Mouse (Mus musculus): ENCODE data around the gene Mbtps2. TPM values are rescaled to one million over a fixed set of nuclear protein-coding genes. Genes with fewer than 3 reads are reported as not detected.

The Mbtps2 gene
- polyA plus RNA-seq, 1 experiment from 2014 or later: 27.9 TPM

DNA sequence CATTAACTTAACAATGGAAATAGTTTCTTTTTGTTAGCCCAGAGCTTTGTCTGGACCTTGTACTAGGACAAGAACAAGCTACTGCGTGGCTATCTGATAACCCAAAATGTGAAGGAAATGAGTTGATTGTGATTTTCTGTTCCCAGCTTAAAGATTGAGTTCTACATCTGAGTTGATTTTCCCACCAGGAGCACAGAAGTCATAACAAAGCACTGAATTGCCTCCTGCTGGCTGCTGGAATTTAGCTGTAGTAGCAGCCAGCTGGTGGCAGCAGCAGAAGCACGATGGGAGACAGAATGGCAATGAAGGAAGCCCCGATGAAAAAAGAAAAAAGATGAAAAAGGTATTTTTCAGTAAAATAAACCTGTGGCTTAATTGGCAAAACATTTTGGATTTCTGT, 2.9 kb upstream of the Mbtps2 start:
- Histone ChIP-seq H3K4me3 (ENCODE audit: low read depth, low read length) (no peak overlapping the region), H3K4me2 (ENCODE audit: low read length) (no peak overlapping the region), H3K27me3 (replicated peaks; ENCODE audit: control insufficient read depth, insufficient read depth, low read length) (no peaks in the 10 kb centered on the region), H3K9ac (ENCODE audit: low read length) (no peak overlapping the region), H3K9me3 (replicated peaks; ENCODE audit: control insufficient read depth, low read length) (no peaks in the 10 kb centered on the region), H3K36me3 (ENCODE audit: control insufficient read depth, insufficient read depth, low read length) (no peaks in the 10 kb centered on the region), H3K27ac (ENCODE audit: low read depth, low read length) (no peak overlapping the region), H3K4me1 (ENCODE audit: control insufficient read depth, insufficient read depth, low read length) (no peaks in the 10 kb centered on the region)
- peak; percentile 80 for DNase-seq (ENCODE audit: low spot score)
- ATAC-seq: no peak
- 22% methylated on average over 3 of the region's 3 CpGs for WGBS

DNA sequence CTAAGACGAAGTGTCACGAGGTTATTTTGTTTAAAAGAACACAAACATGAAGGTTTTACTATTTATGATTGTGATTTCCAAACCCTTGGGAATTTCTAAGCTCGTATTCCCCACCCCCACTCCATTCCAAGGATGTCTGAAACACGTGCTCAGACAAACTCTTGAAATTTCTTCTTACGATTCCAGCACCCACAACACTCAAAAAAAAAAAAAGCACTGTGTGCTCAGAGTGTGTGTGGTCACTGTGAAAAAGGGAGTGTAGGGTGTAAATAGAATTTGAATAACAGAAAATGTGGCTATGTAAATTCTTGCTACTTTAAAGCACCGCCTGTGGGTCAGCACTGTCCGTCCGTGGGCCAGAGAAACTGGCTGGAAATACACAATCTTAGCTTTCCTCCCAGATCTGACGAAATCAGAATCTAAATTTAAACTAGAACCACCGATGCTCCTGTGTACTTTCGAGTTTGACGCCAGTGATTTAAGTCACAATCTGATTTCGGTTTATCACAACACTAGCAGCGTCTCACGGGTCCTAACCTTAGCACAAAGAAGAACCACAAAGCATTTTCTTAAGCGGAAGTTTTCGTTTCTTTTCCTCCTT, 830 bp downstream of the Mbtps2 start:
- peak overlapping the region; percentile 91 for H3K27ac ChIP-seq (ENCODE audit: low read depth, low read length)
- H3K36me3 ChIP-seq (ENCODE audit: control insufficient read depth, insufficient read depth, low read length): no peaks in the 10 kb centered on the region
- peak; percentile 35 for ATAC-seq
- peak overlapping the region; percentile 53 for H3K4me3 ChIP-seq (ENCODE audit: low read depth, low read length)
- 22% methylated on average over 17 of the region's 17 CpGs for WGBS
- no peaks in the 10 kb centered on the region for H3K9me3 ChIP-seq (replicated peaks; ENCODE audit: control insufficient read depth, low read length)
- H3K4me2 ChIP-seq (ENCODE audit: low read length): peak overlapping the region; percentile 55
- no peaks in the 10 kb centered on the region for H3K4me1 ChIP-seq (ENCODE audit: control insufficient read depth, insufficient read depth, low read length)
- H3K9ac ChIP-seq (ENCODE audit: low read length): peak overlapping the region; percentile 85
- DNase-seq (ENCODE audit: low spot score): peak; percentile 29
- H3K27me3 ChIP-seq (replicated peaks; ENCODE audit: control insufficient read depth, insufficient read depth, low read length): no peaks in the 10 kb centered on the region

GRCm38 (mm10) chrX:157596802-157597201, 1.7 kb downstream of the Mbtps2 start:
- Histone ChIP-seq H3K27ac (ENCODE audit: low read depth, low read length) (no peak overlapping the region), H3K27me3 (replicated peaks; ENCODE audit: control insufficient read depth, insufficient read depth, low read length) (no peaks in the 10 kb centered on the region), H3K4me2 (ENCODE audit: low read length) (peak overlapping the region; percentile 55), H3K9ac (ENCODE audit: low read length) (no peak overlapping the region), H3K4me3 (ENCODE audit: low read depth, low read length) (peak overlapping the region; percentile 53; the same call in 1 of the 2 replicates), H3K36me3 (ENCODE audit: control insufficient read depth, insufficient read depth, low read length) (no peaks in the 10 kb centered on the region), H3K9me3 (replicated peaks; ENCODE audit: control insufficient read depth, low read length) (no peaks in the 10 kb centered on the region), H3K4me1 (ENCODE audit: control insufficient read depth, insufficient read depth, low read length) (no peaks in the 10 kb centered on the region)
- DNase-seq (ENCODE audit: low spot score) (no peak), ATAC-seq (no peak)
- WGBS: 89% methylated on average over 5 of the region's 5 CpGs

- no peaks in the 10 kb centered on the region for H3K9me3 ChIP-seq (replicated peaks; ENCODE audit: control insufficient read depth, low read length)
- no peaks in the 10 kb centered on the region for H3K27me3 ChIP-seq (replicated peaks; ENCODE audit: control insufficient read depth, insufficient read depth, low read length)
- WGBS: 89% methylated on average over 6 of the region's 6 CpGs
- no peaks in the 10 kb centered on the region for H3K36me3 ChIP-seq (ENCODE audit: control insufficient read depth, insufficient read depth, low read length)
- H3K27ac ChIP-seq (ENCODE audit: low read depth, low read length): no peak overlapping the region
- DNase-seq (ENCODE audit: low spot score) (no peak), ATAC-seq (no peak)
- H3K9ac ChIP-seq (ENCODE audit: low read length): no peak overlapping the region
- no peak overlapping the region for H3K4me3 ChIP-seq (ENCODE audit: low read depth, low read length)
- no peaks in the 10 kb centered on the region for H3K4me1 ChIP-seq (ENCODE audit: control insufficient read depth, insufficient read depth, low read length)
- no peak overlapping the region for H3K4me2 ChIP-seq (ENCODE audit: low read length)
These were observed 2.6 kb downstream of the Mbtps2 start for GRCm38 (mm10) chrX:157595927-157596326.

DNA sequence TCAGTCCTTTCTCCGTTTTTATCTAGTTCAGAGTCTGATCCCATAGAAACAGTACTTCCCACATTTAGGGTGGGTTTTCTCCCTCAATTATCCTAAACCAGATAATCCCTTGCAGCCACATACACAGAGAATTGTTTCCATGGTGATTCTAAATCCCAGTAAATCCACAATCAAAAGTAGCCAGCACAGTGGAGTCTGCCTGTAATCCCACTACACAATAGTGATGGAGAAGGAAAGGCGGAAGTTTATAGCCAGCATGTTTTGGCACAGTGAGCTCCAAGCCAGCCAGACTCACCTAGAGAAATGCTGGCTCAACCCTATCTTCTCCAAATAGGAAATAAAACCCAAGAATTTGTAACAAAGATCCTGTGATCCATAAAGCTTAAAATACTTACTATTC, 3.9 kb downstream of the Mbtps2 start:
- Histone ChIP-seq H3K36me3 (ENCODE audit: control insufficient read depth, insufficient read depth, low read length) (no peaks in the 10 kb centered on the region), H3K4me1 (ENCODE audit: control insufficient read depth, insufficient read depth, low read length) (no peaks in the 10 kb centered on the region), H3K9ac (ENCODE audit: low read length) (no peak overlapping the region), H3K4me2 (ENCODE audit: low read length) (no peak overlapping the region), H3K27me3 (replicated peaks; ENCODE audit: control insufficient read depth, insufficient read depth, low read length) (no peaks in the 10 kb centered on the region), H3K4me3 (ENCODE audit: low read depth, low read length) (no peak overlapping the region), H3K27ac (ENCODE audit: low read depth, low read length) (no peak overlapping the region), H3K9me3 (replicated peaks; ENCODE audit: control insufficient read depth, low read length) (no peaks in the 10 kb centered on the region)
- 45% methylated on average over 2 of the region's 2 CpGs for WGBS
- no peak for DNase-seq (ENCODE audit: low spot score)
- no peak for ATAC-seq

DNA sequence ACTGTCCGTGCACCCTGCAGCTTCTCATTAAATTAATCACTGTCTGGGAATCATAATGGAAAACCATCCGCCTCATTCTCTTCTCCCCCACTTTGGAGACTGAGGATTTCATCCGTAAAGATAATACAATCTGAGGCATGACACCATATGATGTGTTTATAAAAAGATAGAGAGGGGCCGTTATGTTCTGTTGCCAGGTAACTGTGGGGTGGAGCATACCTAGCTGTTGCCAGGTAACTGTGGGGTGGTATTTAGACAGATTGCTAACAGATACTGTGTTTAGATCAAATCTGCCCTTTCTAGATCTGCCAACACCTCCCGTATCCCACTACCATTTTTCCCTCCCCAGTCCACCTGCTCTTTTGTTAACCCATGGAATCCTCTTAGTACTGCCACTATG, 11.5 kb downstream of the Mbtps2 start:
- DNase-seq (ENCODE audit: low spot score): peak; percentile 13
- Histone ChIP-seq H3K36me3 (ENCODE audit: control insufficient read depth, insufficient read depth, low read length) (no peaks in the 10 kb centered on the region), H3K9me3 (replicated peaks; ENCODE audit: control insufficient read depth, low read length) (no peaks in the 10 kb centered on the region), H3K4me2 (ENCODE audit: low read length) (no peak overlapping the region), H3K4me3 (ENCODE audit: low read depth, low read length) (no peak overlapping the region), H3K9ac (ENCODE audit: low read length) (no peak overlapping the region), H3K27me3 (replicated peaks; ENCODE audit: control insufficient read depth, insufficient read depth, low read length) (no peaks in the 10 kb centered on the region), H3K27ac (ENCODE audit: low read depth, low read length) (peak overlapping the region; percentile 33; the same call in 1 of the 2 replicates), H3K4me1 (ENCODE audit: control insufficient read depth, insufficient read depth, low read length) (no peaks in the 10 kb centered on the region)
- WGBS: 61% methylated on average over 5 of the region's 5 CpGs
- ATAC-seq: peak; percentile 71

- H3K4me3 ChIP-seq (ENCODE audit: low read depth, low read length): no peak overlapping the region
- H3K4me1 ChIP-seq (ENCODE audit: control insufficient read depth, insufficient read depth, low read length): no peaks in the 10 kb centered on the region
- H3K27ac ChIP-seq (ENCODE audit: low read depth, low read length): peak overlapping the region; percentile 33
- ATAC-seq (peak; percentile 78), DNase-seq (ENCODE audit: low spot score) (peak; percentile 39)
- no peak overlapping the region for H3K4me2 ChIP-seq (ENCODE audit: low read length)
- H3K36me3 ChIP-seq (ENCODE audit: control insufficient read depth, insufficient read depth, low read length): no peaks in the 10 kb centered on the region
- no peaks in the 10 kb centered on the region for H3K9me3 ChIP-seq (replicated peaks; ENCODE audit: control insufficient read depth, low read length)
- H3K27me3 ChIP-seq (replicated peaks; ENCODE audit: control insufficient read depth, insufficient read depth, low read length): no peaks in the 10 kb centered on the region
- no peak overlapping the region for H3K9ac ChIP-seq (ENCODE audit: low read length)
These were observed 12.1 kb downstream of the Mbtps2 start for GRCm38 (mm10) chrX:157586397-157586796.

- Histone ChIP-seq H3K9me3 (replicated peaks; ENCODE audit: control insufficient read depth, low read length) (no peaks in the 10 kb centered on the region), H3K4me1 (ENCODE audit: control insufficient read depth, insufficient read depth, low read length) (no peaks in the 10 kb centered on the region), H3K27me3 (replicated peaks; ENCODE audit: control insufficient read depth, insufficient read depth, low read length) (no peaks in the 10 kb centered on the region), H3K36me3 (ENCODE audit: control insufficient read depth, insufficient read depth, low read length) (no peaks in the 10 kb centered on the region), H3K9ac (ENCODE audit: low read length) (no peak overlapping the region), H3K4me3 (ENCODE audit: low read depth, low read length) (no peak overlapping the region), H3K4me2 (ENCODE audit: low read length) (no peak overlapping the region), H3K27ac (ENCODE audit: low read depth, low read length) (no peak overlapping the region)
- no peak for ATAC-seq
- 71% methylated on average over 6 of the region's 6 CpGs for WGBS
- DNase-seq (ENCODE audit: low spot score): no peak
These were observed 19.4 kb downstream of the Mbtps2 start for GRCm38 (mm10) chrX:157579108-157579614.

- H3K27ac ChIP-seq (ENCODE audit: low read depth, low read length): no peak overlapping the region
- H3K4me2 ChIP-seq (ENCODE audit: low read length): no peak overlapping the region
- H3K36me3 ChIP-seq (ENCODE audit: control insufficient read depth, insufficient read depth, low read length): no peaks in the 10 kb centered on the region; the same call in 1 of the 2 replicates
- no peak overlapping the region for H3K4me3 ChIP-seq (ENCODE audit: low read depth, low read length)
- no peaks in the 10 kb centered on the region for H3K27me3 ChIP-seq (replicated peaks; ENCODE audit: control insufficient read depth, insufficient read depth, low read length)
- 84% methylated on average over 2 of the region's 2 CpGs for WGBS
- no peaks in the 10 kb centered on the region for H3K9me3 ChIP-seq (replicated peaks; ENCODE audit: control insufficient read depth, low read length)
- H3K4me1 ChIP-seq (ENCODE audit: control insufficient read depth, insufficient read depth, low read length): no peaks in the 10 kb centered on the region
- DNase-seq (ENCODE audit: low spot score) (no peak), ATAC-seq (no peak)
- no peak overlapping the region for H3K9ac ChIP-seq (ENCODE audit: low read length)
These were observed 23.8 kb downstream of the Mbtps2 start for GRCm38 (mm10) chrX:157574683-157575082.
